Mouse (Mus musculus): ENCODE results near the gene Nmnat3.

The Nmnat3 gene

GRCm38 (mm10) chr9:98422656-98423055 lies 135.4 kb downstream of the Nmnat3 start, which contains the start of gene Rbp1:
Rbp1 (plus strand) TSS chr9:98422961.
- DNase-seq (ENCODE audit: low spot score), result no peak

- DNase-seq (ENCODE audit: low spot score), result no peak
These were observed 136.5 kb downstream of the Nmnat3 start for GRCm38 (mm10) chr9:98423691-98424090.

- DNase-seq (ENCODE audit: low spot score), result no peak
These were observed 137.1 kb downstream of the Nmnat3 start for GRCm38 (mm10) chr9:98424291-98424690.

- DNase-seq (ENCODE audit: low spot score), result no peak
These were observed 137.5 kb downstream of the Nmnat3 start for GRCm38 (mm10) chr9:98424725-98425210.

- DNase-seq (ENCODE audit: low spot score), result no peak
These were observed 138.2 kb downstream of the Nmnat3 start for GRCm38 (mm10) chr9:98425351-98425880.

GRCm38 (mm10) chr9:98427906-98428517 lies 140.8 kb downstream of the Nmnat3 start:
- DNase-seq (ENCODE audit: low spot score), result no peak

- DNase-seq (ENCODE audit: low spot score), result no peak
These were observed 141.5 kb downstream of the Nmnat3 start for GRCm38 (mm10) chr9:98428783-98429182.

GRCm38 (mm10) chr9:98429806-98430205 lies 142.6 kb downstream of the Nmnat3 start:
- DNase-seq (ENCODE audit: low spot score), result no peak

GRCm38 (mm10) chr9:98430528-98430927 lies 143.3 kb downstream of the Nmnat3 start:
- no peak for DNase-seq (ENCODE audit: low spot score)

- DNase-seq (ENCODE audit: low spot score), result no peak
These were observed 145.8 kb downstream of the Nmnat3 start for GRCm38 (mm10) chr9:98433021-98433420.

- DNase-seq (ENCODE audit: low spot score), result no peak
These were observed 146.8 kb downstream of the Nmnat3 start for GRCm38 (mm10) chr9:98433956-98434588.

- no peak for DNase-seq (ENCODE audit: low spot score)
These were observed 150.6 kb downstream of the Nmnat3 start for GRCm38 (mm10) chr9:98437819-98438218.

GRCm38 (mm10) chr9:98439091-98439490 lies 151.9 kb downstream of the Nmnat3 start:
- no peak for DNase-seq (ENCODE audit: low spot score)

GRCm38 (mm10) chr9:98442638-98443037 lies 155.4 kb downstream of the Nmnat3 start:
- no peak for DNase-seq (ENCODE audit: low spot score)

- no peak for DNase-seq (ENCODE audit: low spot score)
These were observed 158.3 kb downstream of the Nmnat3 start for GRCm38 (mm10) chr9:98445359-98446149.

GRCm38 (mm10) chr9:98450976-98451375 lies 163.7 kb downstream of the Nmnat3 start:
- no peak for DNase-seq (ENCODE audit: low spot score)

- DNase-seq (ENCODE audit: low spot score), result no peak
These were observed 179.5 kb downstream of the Nmnat3 start for GRCm38 (mm10) chr9:98466709-98467108.
